Mouse (Mus musculus) forebrain, embryonic 13.5 days (tissue): Measurements from ENCODE around the gene Bcl2. TPM values are rescaled to one million over a fixed set of nuclear protein-coding genes. Genes with fewer than 3 reads are reported as not detected.

Experiments used
- ATAC-seq: fragments of 200-750 bp; cut with Nextera tagmentation; 2 replicates; pipeline ENCODE4 v1.8.0; 2017
- H3K27ac ChIP-seq: fragments of 300-500 bp; sonication (generic); 2 replicates; pipeline ENCODE4 v1.5.1; 2015; ENCODE audit warnings: inconsistent platforms, mild to moderate bottlenecking, moderate library complexity
- H3K27me3 ChIP-seq: fragments of 300-500 bp; sonication (generic); 2 replicates; pipeline ENCODE4 v1.6.1; 2015; ENCODE audit warnings: mild to moderate bottlenecking, inconsistent platforms
- H3K36me3 ChIP-seq: fragments of 300-500 bp; sonication (generic); 2 replicates; pipeline ENCODE4 v1.6.1; 2015; ENCODE audit warnings: mild to moderate bottlenecking, inconsistent platforms; ENCODE audit not compliant: poor library complexity, severe bottlenecking
- H3K4me1 ChIP-seq: fragments of 300-500 bp; sonication (generic); 2 replicates; pipeline ENCODE4 v1.6.1; 2015; ENCODE audit warnings: inconsistent platforms
- H3K4me2 ChIP-seq: fragments of 300-500 bp; sonication (generic); 2 replicates; pipeline ENCODE4 v1.6.1; 2015; ENCODE audit warnings: inconsistent platforms, mild to moderate bottlenecking, moderate library complexity
- H3K4me3 ChIP-seq: fragments of 300-500 bp; sonication (generic); 2 replicates; pipeline ENCODE4 v1.5.1; 2015; ENCODE audit warnings: mild to moderate bottlenecking, inconsistent platforms
- H3K9ac ChIP-seq: fragments of 300-500 bp; sonication (generic); 2 replicates; pipeline ENCODE4 v1.6.1; 2015; ENCODE audit warnings: mild to moderate bottlenecking, inconsistent platforms
- H3K9me3 ChIP-seq: fragments of 300-500 bp; sonication (generic); replicated peaks from 2 replicates; pipeline ENCODE4 v1.6.1; 2016; ENCODE audit warnings: inconsistent platforms
- WGBS: fragments of 180-500 bp; shearing (Covaris S2); methylation state at CpG from one replicate; pipeline ENCODE4 v1.1.7; 2015; 5-methylcytosine and 5-hydroxymethylcytosine counted together
- polyA plus RNA-seq: library from polyadenylated mRNA; unstranded; fragments of >200 nt; fragmentation: Nextera tagmentation; extraction: Ambion mirVana; gene quantifications from 2 replicates; pipeline ENCODE4 v1.2.1, GENCODE M21; 2015

Gene Bcl2
- polyA plus RNA-seq, 1 experiment from 2014 or later: 10.0 TPM

DNA sequence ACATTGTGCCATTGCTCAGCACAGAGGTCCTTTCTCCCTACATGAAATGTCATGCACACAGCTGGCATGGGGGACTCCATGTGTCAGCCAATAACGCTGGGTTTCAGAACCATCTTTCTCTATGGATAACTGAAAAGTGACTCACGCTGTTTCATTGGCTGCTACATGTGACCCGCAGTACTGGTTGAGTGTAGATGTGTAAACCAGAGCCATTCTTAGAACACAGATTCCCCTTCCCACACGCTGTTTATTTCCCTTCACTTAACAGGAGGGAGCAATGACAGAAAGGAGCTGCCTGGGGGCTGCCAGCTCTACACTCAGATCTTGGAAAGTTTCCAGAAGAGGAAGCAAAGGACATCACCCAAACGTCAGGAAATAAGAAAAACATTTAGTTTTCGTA is 143.7 kb downstream of the Bcl2 start:
- Histone ChIP-seq H3K9me3 (no peaks in the 10 kb centered on the region), H3K36me3 (no peaks in the 10 kb centered on the region), H3K4me3 (no peak overlapping the region), H3K27me3 (no peaks in the 10 kb centered on the region), H3K4me2 (no peak overlapping the region), H3K27ac (no peak overlapping the region), H3K9ac (no peak overlapping the region), H3K4me1 (0 out of 2 replicates have a peak, but pooled peaks cover 12% of the 10 kb centered on the region)
- ATAC-seq: 0 out of 2 replicates have a peak, but pooled peaks have one; percentile 21
- 79% methylated on average over 6 of the region's 6 CpGs for WGBS

- Histone ChIP-seq H3K9me3 (no peaks in the 10 kb centered on the region), H3K4me2 (no peak overlapping the region), H3K9ac (no peak overlapping the region), H3K4me3 (no peak overlapping the region), H3K27me3 (no peaks in the 10 kb centered on the region), H3K36me3 (no peaks in the 10 kb centered on the region), H3K4me1 (0 out of 2 replicates have a peak, but pooled peaks cover 12% of the 10 kb centered on the region), H3K27ac (no peak overlapping the region)
- no peak for ATAC-seq
- 91% methylated on average over 6 of the region's 6 CpGs for WGBS
Measured at GRCm38 (mm10) chr1:106569674-106570073, 144.4 kb downstream of the Bcl2 start.

DNA sequence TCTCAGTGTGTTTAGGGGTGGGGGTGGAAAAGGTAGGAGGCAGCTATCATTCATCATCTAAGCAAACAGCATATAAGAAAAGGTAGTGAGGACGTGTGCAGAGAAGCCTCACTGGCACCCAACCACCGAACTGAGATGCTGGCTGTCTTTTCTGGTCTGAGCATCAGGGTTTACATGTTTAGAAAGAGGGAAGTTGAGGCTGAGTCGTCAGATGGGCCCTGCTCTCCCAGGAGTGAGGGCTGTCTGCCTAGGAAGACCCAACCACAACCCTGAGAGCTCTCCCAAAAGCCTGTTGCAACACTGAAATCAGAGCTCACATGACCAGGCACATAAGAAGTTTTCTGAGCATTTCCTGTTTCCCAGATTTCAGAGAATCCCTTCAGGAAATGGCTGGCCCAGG is 145.2 kb downstream of the Bcl2 start:
- Histone ChIP-seq H3K27ac (no peak overlapping the region), H3K9ac (no peak overlapping the region), H3K27me3 (no peaks in the 10 kb centered on the region), H3K4me3 (no peak overlapping the region), H3K4me1 (0 out of 2 replicates have a peak, but pooled peaks cover 12% of the 10 kb centered on the region), H3K9me3 (no peaks in the 10 kb centered on the region), H3K36me3 (no peaks in the 10 kb centered on the region), H3K4me2 (no peak overlapping the region)
- 73% methylated on average over 3 of the region's 3 CpGs for WGBS
- no peak for ATAC-seq

- WGBS: 63% methylated on average over 5 of the region's 5 CpGs
- ATAC-seq: no peak
- no peak overlapping the region for H3K27ac ChIP-seq
- H3K9me3 ChIP-seq: no peaks in the 10 kb centered on the region
- H3K36me3 ChIP-seq: no peaks in the 10 kb centered on the region
- no peak overlapping the region for H3K4me2 ChIP-seq
- H3K4me3 ChIP-seq: no peak overlapping the region
- no peaks in the 10 kb centered on the region for H3K27me3 ChIP-seq
- H3K9ac ChIP-seq: no peak overlapping the region
- 0 out of 2 replicates have a peak, but pooled peaks cover 12% of the 10 kb centered on the region for H3K4me1 ChIP-seq
Measured at GRCm38 (mm10) chr1:106567506-106567905, 146.6 kb downstream of the Bcl2 start.

DNA sequence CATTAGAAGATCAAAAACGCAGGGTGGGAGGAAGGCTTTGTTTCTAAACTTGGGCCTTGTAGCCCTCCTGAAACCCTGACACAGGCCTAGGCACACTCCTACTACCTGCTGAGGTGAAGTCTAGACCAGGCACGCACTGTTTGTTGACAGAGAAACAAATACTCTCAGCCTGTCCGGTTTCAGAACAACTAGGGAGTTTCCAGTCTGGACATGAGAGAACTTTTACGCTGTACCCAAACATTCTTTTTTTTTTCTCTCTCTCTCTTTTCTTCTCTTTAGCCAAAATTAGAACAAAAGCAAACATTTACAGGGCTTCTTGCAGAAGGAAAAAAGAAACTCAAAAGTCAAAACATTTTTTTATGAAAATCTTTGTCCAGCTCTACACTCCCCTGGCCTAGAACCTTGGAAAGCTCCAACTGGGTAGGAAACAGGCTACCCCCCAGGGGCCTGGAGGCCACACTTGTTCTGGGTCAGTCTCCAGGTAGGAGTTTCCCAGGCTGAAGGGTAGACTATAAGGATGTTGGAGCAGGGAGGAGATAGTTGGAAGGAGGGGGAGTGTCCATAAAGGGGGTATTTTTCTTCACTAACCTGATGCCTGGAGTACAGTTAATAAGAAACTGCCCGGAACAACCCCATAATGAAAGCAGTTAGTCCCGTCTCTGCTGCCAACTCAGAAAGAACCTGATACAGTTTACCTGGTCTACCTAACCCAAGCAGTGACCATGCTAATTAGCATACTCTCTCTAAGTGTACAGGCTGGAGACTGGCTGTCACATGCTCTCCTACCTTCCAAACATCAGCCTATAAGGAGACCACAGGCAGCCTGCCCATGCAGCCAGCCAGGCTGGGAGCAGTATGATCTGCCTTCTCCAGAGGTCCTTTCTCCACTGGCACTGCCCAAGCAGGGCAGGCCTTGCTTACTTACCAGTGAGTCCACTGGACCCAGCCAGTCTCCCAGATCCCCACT is 147.7 kb downstream of the Bcl2 start:
- WGBS: 88% methylated on average over 6 of the region's 6 CpGs
- H3K27me3 ChIP-seq: no peaks in the 10 kb centered on the region
- ATAC-seq: peak; percentile 37; the same call in 1 of the 2 replicates
- no peak overlapping the region for H3K4me3 ChIP-seq
- no peak overlapping the region for H3K9ac ChIP-seq
- no peaks in the 10 kb centered on the region for H3K36me3 ChIP-seq
- H3K9me3 ChIP-seq: no peaks in the 10 kb centered on the region
- no peak overlapping the region for H3K27ac ChIP-seq
- H3K4me2 ChIP-seq: no peak overlapping the region
- H3K4me1 ChIP-seq: 0 out of 2 replicates have a peak, but pooled peaks cover 12% of the 10 kb centered on the region

DNA sequence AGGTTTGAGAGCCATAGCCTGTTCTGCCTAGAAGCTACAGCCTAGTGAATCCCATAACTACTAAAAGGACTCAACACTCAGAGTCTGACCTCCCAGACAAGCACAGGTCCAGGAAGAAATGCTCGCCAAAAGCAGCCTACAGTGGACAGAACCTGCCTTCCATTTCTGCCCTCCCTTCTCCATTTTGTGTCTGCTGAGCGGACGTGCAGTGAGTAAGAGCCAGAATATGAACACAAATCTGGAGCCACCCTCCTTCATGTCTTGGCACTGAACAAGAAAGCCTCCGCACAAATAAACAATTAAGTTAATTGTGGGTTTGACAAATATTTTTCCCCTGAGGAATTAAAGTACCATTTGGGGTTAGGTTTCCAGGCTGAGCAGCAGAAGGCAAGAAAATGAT is 148.8 kb downstream of the Bcl2 start:
- H3K27me3 ChIP-seq: no peaks in the 10 kb centered on the region
- no peak overlapping the region for H3K9ac ChIP-seq
- no peak for ATAC-seq
- H3K27ac ChIP-seq: no peak overlapping the region
- WGBS: 85% methylated on average over 4 of the region's 4 CpGs
- H3K4me3 ChIP-seq: no peak overlapping the region
- no peaks in the 10 kb centered on the region for H3K36me3 ChIP-seq
- no peak overlapping the region for H3K4me2 ChIP-seq
- no peaks in the 10 kb centered on the region for H3K9me3 ChIP-seq
- 0 out of 2 replicates have a peak, but pooled peaks cover 8% of the 10 kb centered on the region for H3K4me1 ChIP-seq

DNA sequence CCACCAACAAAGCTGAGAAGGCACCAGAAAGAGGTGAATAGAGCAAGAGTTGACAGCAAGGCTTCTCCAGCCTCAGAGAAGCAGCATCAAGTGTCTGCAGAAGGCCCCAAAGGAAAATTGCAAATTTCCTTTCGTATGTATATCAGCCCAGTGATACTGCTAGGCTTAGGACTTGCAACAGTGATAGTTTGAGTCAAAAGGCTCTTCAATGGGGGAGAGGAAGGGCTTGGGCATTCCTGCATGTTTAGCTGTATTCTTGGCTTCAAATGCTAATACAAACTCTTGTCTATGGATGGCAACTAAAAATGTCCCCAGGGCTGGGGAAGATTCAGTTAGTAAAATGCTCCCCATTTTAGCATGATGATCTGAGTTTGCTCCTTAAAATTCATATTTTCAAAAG is 149.6 kb downstream of the Bcl2 start:
- no peak overlapping the region for H3K9ac ChIP-seq
- 80% methylated on average over 1 of the region's 1 CpGs for WGBS
- no peak for ATAC-seq
- H3K4me3 ChIP-seq: no peak overlapping the region
- no peak overlapping the region for H3K4me2 ChIP-seq
- H3K4me1 ChIP-seq: 0 out of 2 replicates have a peak, but pooled peaks cover 4% of the 10 kb centered on the region
- no peaks in the 10 kb centered on the region for H3K9me3 ChIP-seq
- no peaks in the 10 kb centered on the region for H3K27me3 ChIP-seq
- H3K27ac ChIP-seq: no peak overlapping the region
- H3K36me3 ChIP-seq: no peaks in the 10 kb centered on the region

GRCm38 (mm10) chr1:106562751-106563150 is 151.3 kb downstream of the Bcl2 start:
- Histone ChIP-seq H3K4me1 (no peaks in the 10 kb centered on the region), H3K4me3 (no peak overlapping the region), H3K27ac (no peak overlapping the region), H3K4me2 (no peak overlapping the region), H3K27me3 (no peaks in the 10 kb centered on the region), H3K9ac (no peak overlapping the region), H3K9me3 (no peaks in the 10 kb centered on the region), H3K36me3 (no peaks in the 10 kb centered on the region)
- whole genome bisulfite sequencing: 93% methylated on average over 3 of the region's 3 CpGs
- ATAC-seq: no peak

DNA sequence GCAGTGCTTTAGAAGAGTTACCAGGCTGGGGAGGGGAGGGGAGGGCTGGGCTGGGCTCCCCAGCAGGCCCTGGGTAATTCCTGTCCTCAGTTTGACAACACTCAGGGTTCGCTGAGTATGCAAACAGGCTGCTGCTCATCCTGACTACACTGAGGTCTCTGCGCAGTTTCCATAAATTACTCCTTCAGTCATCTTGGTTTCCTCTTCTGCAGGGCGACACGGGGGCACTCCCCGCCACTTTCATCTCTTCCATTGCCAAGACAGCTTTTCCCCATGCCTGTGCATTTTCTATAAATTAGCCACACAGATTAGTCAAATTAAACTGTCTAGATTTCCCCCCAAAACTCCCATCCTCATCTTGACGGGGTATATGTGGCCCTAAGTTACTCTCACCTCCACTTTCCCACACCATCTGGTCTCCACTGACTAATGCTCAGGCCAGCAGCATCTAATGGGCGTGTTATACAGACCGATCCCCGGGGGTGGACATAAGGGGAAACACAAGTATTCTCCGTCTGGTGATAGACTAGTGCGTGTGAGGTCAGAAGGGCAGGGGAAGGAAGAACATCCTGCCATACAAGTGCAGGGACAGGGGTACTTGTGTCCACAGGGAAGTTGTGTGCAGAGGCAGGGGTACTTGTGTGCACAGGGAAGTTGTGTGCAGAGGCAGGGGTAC is 152.9 kb downstream of the Bcl2 start:
- ATAC-seq: no peak
- WGBS: 82% methylated on average over 11 of the region's 11 CpGs
- H3K4me2 ChIP-seq: no peak overlapping the region

GRCm38 (mm10) chr1:106560105-106560504 is 154.0 kb downstream of the Bcl2 start:
- H3K27me3 ChIP-seq: no peaks in the 10 kb centered on the region
- no peak overlapping the region for H3K4me3 ChIP-seq
- H3K9ac ChIP-seq: no peak overlapping the region
- no peak overlapping the region for H3K27ac ChIP-seq
- ATAC-seq: no peak
- no peaks in the 10 kb centered on the region for H3K36me3 ChIP-seq
- no peaks in the 10 kb centered on the region for H3K4me1 ChIP-seq
- WGBS: 74% methylated on average over 3 of the region's 3 CpGs
- H3K4me2 ChIP-seq: no peak overlapping the region
- H3K9me3 ChIP-seq: no peaks in the 10 kb centered on the region

More for the DNA sequence above, 152.9 kb downstream of the Bcl2 start:
- Histone ChIP-seq H3K36me3 (no peaks in the 10 kb centered on the region), H3K4me3 (no peak overlapping the region), H3K27ac (no peak overlapping the region), H3K27me3 (no peaks in the 10 kb centered on the region), H3K9me3 (no peaks in the 10 kb centered on the region), H3K9ac (no peak overlapping the region), H3K4me1 (no peaks in the 10 kb centered on the region)

DNA sequence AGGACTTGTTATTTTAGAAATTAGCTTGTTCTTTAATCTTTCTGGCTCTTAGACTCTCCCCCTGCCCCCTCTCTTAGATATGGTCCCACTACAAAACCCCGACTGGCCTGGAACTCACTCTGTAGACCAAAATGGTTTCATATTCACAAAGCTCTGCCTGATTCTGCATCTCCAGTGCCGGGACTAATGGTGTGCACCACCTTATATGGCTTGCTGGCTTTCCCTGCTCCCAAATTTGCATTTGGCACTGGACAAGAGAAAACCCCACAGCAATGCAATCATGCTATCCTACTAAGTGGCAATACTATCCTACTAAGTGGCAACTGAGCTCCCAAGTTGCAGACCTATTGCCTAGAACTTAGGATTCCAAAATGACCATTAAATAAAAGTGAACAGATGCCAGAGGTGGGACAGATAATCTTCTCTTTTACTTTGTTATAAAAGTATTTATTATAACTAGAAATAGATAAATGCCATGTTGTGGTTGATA is 154.9 kb downstream of the Bcl2 start:
- no peak overlapping the region for H3K4me2 ChIP-seq
- H3K27me3 ChIP-seq: no peaks in the 10 kb centered on the region
- H3K27ac ChIP-seq: no peak overlapping the region
- no peaks in the 10 kb centered on the region for H3K36me3 ChIP-seq
- H3K4me3 ChIP-seq: no peak overlapping the region
- no peaks in the 10 kb centered on the region for H3K4me1 ChIP-seq
- WGBS: 84% methylated on average over 2 of the region's 2 CpGs
- H3K9me3 ChIP-seq: no peaks in the 10 kb centered on the region
- ATAC-seq: no peak
- H3K9ac ChIP-seq: no peak overlapping the region
